Mouse (Mus musculus): ENCODE results near the gene Sdsl. TPM values are rescaled to one million over a fixed set of nuclear protein-coding genes. Genes with fewer than 3 reads are reported as not detected.

The Sdsl gene
- polyA plus RNA-seq, 1 experiment from 2014 or later, result 2.3 TPM

GRCm38 (mm10) chr5:120432486-120433015, 40.1 kb downstream of the Sdsl start:
- no peaks in the 10 kb centered on the region for H3K36me3 ChIP-seq
- H3K4me2 ChIP-seq (replicated peaks), result no peak overlapping the region
- H3K9me3 ChIP-seq, result no peaks in the 10 kb centered on the region
- WGBS, result 1% methylated on average over 9 of the region's 9 CpGs
- H3K27ac ChIP-seq, result no peak overlapping the region
- no peak for ATAC-seq (ENCODE audit: low FRiP score, low read depth)
- H3K4me3 ChIP-seq, result no peak overlapping the region
- no peak overlapping the region for H3K9ac ChIP-seq
- peaks cover 19% of the 10 kb centered on the region for H3K4me1 ChIP-seq
- peaks cover 99% of the 10 kb centered on the region for H3K27me3 ChIP-seq

DNA sequence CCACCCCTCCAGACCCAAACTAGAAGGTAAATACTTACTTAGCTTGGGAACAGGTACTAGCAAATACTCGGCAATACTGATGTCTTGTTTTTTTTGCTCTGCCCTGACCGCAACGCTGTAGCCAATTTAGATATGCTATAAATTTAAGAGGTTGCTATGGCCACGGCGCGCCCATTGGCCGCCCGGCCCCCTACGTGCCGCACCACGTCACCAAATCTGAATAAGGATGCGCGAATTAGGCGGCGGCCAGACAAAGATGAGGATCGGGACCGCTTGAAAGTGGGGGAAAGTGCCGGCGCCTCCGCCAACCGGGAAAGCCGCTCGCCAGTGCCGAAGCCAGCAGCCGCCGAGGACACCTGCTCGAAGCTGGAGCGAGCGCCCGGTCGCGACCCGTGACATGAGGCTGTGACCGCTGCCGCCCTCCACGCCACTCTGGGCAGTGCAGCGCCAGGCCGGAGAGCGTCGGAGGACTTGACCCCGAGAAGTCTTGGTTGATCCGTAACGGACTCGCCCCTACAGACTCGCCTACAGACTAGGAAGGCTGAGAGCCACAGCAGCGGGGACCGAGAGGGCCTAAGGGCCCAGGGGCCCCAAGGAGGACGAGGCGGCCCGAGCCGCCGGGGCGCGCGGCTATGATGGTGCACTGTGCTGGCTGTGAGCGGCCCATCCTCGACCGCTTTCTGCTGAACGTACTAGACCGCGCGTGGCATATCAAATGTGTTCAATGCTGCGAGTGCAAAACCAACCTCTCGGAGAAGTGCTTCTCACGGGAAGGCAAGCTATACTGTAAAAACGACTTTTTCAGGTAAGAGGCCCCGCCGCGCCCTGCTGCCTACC, 40.7 kb downstream of the Sdsl start, which contains the start of gene Lhx5:
Gene Lhx5 (plus strand): TSS at position 51 of the 837 bp plus-strand sequence.
- H3K4me2 ChIP-seq (replicated peaks), result 0 out of 2 replicates have a peak within 1 kb of the TSS, but pooled peaks have one; percentile 9
- ATAC-seq (ENCODE audit: low FRiP score, low read depth), result no peak
- no peak within 1 kb of the TSS for H3K9ac ChIP-seq
- H3K9me3 ChIP-seq, result no peaks in the 10 kb centered on the region
- WGBS, result under 1% methylated on average over 69 of the region's 69 CpGs
- peak within 1 kb of the TSS; percentile 8; the same call in 1 of the 2 replicates for H3K4me3 ChIP-seq
- no peak within 1 kb of the TSS for H3K27ac ChIP-seq
- H3K4me1 ChIP-seq, result peaks cover 19% of the 10 kb centered on the region
- peaks cover 99% of the 10 kb centered on the region for H3K27me3 ChIP-seq
- no peaks in the 10 kb centered on the region for H3K36me3 ChIP-seq

DNA sequence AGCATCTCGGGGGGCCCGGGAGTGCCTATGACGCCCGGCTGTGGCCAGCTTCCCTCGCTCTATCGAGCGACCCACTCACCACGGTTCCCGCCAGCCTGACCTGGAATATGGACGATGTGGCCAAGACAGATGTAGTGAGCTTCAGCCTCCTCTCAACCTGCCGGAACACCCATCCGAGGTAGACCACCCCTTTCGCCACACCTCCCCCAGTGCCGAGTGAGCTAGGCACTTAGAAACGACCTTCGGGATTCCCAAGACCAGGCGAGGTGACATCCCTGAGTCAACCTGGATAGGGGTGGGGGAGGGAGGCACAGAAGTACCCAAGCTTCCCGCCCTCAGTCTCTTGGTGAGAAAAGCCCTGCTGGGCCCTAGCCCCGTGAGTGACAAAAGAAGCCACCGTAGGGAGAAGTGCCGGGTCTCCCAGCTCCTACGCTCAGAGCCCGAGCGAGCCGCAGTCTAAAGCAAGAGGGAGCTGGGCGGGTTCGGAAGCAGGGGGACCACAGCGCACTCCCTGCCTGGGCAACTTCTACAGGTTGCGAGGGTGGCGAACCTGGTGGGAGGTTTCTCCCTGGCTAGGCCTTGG, 41.5 kb downstream of the Sdsl start:
- H3K9me3 ChIP-seq, result no peaks in the 10 kb centered on the region
- peaks cover 99% of the 10 kb centered on the region for H3K27me3 ChIP-seq
- no peak overlapping the region for H3K4me2 ChIP-seq (replicated peaks)
- 1% methylated on average over 30 of the region's 30 CpGs for WGBS
- H3K4me1 ChIP-seq, result peaks cover 15% of the 10 kb centered on the region
- no peaks in the 10 kb centered on the region for H3K36me3 ChIP-seq
- ATAC-seq (ENCODE audit: low FRiP score, low read depth), result no peak
- H3K9ac ChIP-seq, result no peak overlapping the region
- H3K4me3 ChIP-seq, result no peak overlapping the region
- H3K27ac ChIP-seq, result no peak overlapping the region

DNA sequence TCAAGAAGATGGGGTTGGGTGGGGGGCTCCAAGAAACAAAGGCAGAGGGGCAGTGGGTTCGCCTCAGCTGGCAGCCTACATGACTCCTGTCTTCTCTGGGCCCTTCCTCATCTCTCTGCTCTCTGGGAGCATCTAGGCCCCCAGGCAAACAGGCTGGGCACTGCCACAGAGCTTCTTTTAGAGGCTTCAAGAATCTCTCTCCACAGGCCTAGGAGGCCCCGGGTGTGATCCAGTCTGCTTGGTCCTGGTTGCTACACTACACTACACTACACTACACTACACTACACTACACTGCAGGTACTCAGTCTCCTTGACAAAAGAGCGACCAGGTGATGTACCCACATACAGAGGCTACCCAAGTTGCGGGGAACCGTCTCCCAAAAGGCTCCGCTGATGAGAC, 42.9 kb downstream of the Sdsl start:
- Histone ChIP-seq H3K4me2 (replicated peaks) (no peak overlapping the region), H3K4me1 (peaks cover 7% of the 10 kb centered on the region; the same call in 1 of the 2 replicates), H3K27ac (no peak overlapping the region), H3K9me3 (no peaks in the 10 kb centered on the region), H3K4me3 (no peak overlapping the region), H3K27me3 (peaks cover 97% of the 10 kb centered on the region), H3K9ac (no peak overlapping the region), H3K36me3 (no peaks in the 10 kb centered on the region)
- WGBS, result 7% methylated on average over 6 of the region's 6 CpGs
- no peak for ATAC-seq (ENCODE audit: low FRiP score, low read depth)

DNA sequence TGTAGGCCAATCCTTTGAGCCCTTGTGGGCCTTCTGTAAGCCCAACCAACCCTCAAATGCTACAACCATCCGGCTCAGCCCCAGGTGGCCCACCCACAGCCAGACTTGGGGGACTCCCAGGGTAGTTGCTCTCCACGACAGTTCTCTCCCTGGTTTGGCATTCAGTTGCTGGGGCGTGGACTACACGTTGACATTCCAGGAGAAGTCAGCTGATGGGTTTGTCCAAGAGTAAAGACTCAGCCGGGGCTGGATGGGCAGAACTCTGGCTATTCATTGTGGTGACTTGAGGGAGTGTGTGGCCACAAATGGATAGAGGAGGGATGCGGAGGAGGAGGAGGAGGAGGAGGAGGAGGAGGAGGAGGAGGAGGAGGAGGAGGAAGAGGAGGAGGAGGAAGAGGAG, 43.6 kb downstream of the Sdsl start:
- WGBS, result 1% methylated on average over 5 of the region's 6 CpGs
- Histone ChIP-seq H3K4me2 (replicated peaks) (no peak overlapping the region), H3K9me3 (no peaks in the 10 kb centered on the region), H3K4me1 (peaks cover 7% of the 10 kb centered on the region; the same call in 1 of the 2 replicates), H3K27ac (no peak overlapping the region), H3K4me3 (no peak overlapping the region), H3K9ac (no peak overlapping the region), H3K36me3 (no peaks in the 10 kb centered on the region), H3K27me3 (peaks cover 97% of the 10 kb centered on the region)
- no peak for ATAC-seq (ENCODE audit: low FRiP score, low read depth)

GRCm38 (mm10) chr5:120428189-120428838, 44.3 kb downstream of the Sdsl start:
- 2% methylated on average over 21 of the region's 21 CpGs for WGBS
- Histone ChIP-seq H3K4me2 (replicated peaks) (no peak overlapping the region), H3K4me3 (no peak overlapping the region), H3K9ac (no peak overlapping the region), H3K4me1 (peaks cover 7% of the 10 kb centered on the region; the same call in 1 of the 2 replicates), H3K36me3 (no peaks in the 10 kb centered on the region), H3K27ac (no peak overlapping the region), H3K9me3 (no peaks in the 10 kb centered on the region), H3K27me3 (peaks cover 97% of the 10 kb centered on the region)
- ATAC-seq (ENCODE audit: low FRiP score, low read depth), result no peak

GRCm38 (mm10) chr5:120427451-120427938, 45.1 kb downstream of the Sdsl start:
- Histone ChIP-seq H3K4me3 (no peak overlapping the region), H3K9me3 (no peaks in the 10 kb centered on the region), H3K9ac (no peak overlapping the region), H3K27me3 (peaks cover 97% of the 10 kb centered on the region), H3K27ac (no peak overlapping the region), H3K4me2 (replicated peaks) (no peak overlapping the region), H3K36me3 (no peaks in the 10 kb centered on the region), H3K4me1 (peaks cover 7% of the 10 kb centered on the region; the same call in 1 of the 2 replicates)
- under 1% methylated on average over 33 of the region's 33 CpGs for WGBS
- no peak for ATAC-seq (ENCODE audit: low FRiP score, low read depth)

- Histone ChIP-seq H3K4me1 (no peaks in the 10 kb centered on the region), H3K36me3 (no peaks in the 10 kb centered on the region), H3K9ac (no peak overlapping the region), H3K27ac (no peak overlapping the region), H3K4me2 (replicated peaks) (no peak overlapping the region), H3K9me3 (no peaks in the 10 kb centered on the region), H3K27me3 (peaks cover 97% of the 10 kb centered on the region), H3K4me3 (no peak overlapping the region)
- ATAC-seq (ENCODE audit: low FRiP score, low read depth), result no peak
- WGBS, result 1% methylated on average over 10 of the region's 10 CpGs
Measured at GRCm38 (mm10) chr5:120426572-120426971, 46.0 kb downstream of the Sdsl start.

GRCm38 (mm10) chr5:120425711-120426110, 46.9 kb downstream of the Sdsl start:
- no peak overlapping the region for H3K27ac ChIP-seq
- no peaks in the 10 kb centered on the region for H3K36me3 ChIP-seq
- no peak for ATAC-seq (ENCODE audit: low FRiP score, low read depth)

GRCm38 (mm10) chr5:120424657-120425056, 48.0 kb downstream of the Sdsl start:
- Histone ChIP-seq H3K4me2 (replicated peaks) (no peak overlapping the region), H3K36me3 (no peaks in the 10 kb centered on the region), H3K27me3 (peaks cover 97% of the 10 kb centered on the region), H3K9ac (no peak overlapping the region), H3K9me3 (no peaks in the 10 kb centered on the region), H3K27ac (no peak overlapping the region), H3K4me3 (no peak overlapping the region), H3K4me1 (no peaks in the 10 kb centered on the region)
- WGBS, result 2% methylated on average over 11 of the region's 11 CpGs
- no peak for ATAC-seq (ENCODE audit: low FRiP score, low read depth)

More at GRCm38 (mm10) chr5:120425711-120426110, 46.9 kb downstream of the Sdsl start:
- H3K9me3 ChIP-seq, result no peaks in the 10 kb centered on the region
- no peak overlapping the region for H3K4me3 ChIP-seq
- H3K27me3 ChIP-seq, result peaks cover 97% of the 10 kb centered on the region
- H3K4me2 ChIP-seq (replicated peaks), result no peak overlapping the region
- WGBS, result under 1% methylated on average over 18 of the region's 20 CpGs
- H3K4me1 ChIP-seq, result no peaks in the 10 kb centered on the region
- H3K9ac ChIP-seq, result no peak overlapping the region

DNA sequence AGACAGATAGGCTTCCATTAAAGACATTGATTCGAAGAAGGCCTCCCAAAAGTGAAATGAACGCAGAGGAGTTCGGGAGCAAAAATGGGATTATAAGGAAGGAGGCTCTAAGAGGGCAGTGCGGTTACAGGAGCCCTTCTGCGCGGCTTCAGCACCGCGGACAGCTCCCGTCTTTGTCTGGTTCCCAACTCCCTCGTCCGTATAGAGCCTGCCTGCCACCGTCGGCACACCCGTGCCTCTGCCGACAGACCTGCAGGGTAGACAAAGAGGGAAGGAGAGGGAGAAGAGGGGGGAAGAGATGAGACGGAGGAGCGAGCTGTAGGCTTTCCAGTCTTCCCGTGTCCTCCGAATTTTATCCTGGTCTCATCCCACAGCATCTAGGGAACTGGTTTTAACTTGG, 48.6 kb downstream of the Sdsl start:
- ATAC-seq (ENCODE audit: low FRiP score, low read depth), result no peak
- under 1% methylated on average over 19 of the region's 19 CpGs for WGBS

GRCm38 (mm10) chr5:120420106-120420505, 52.5 kb downstream of the Sdsl start:
- Histone ChIP-seq H3K9ac (no peak overlapping the region), H3K9me3 (no peaks in the 10 kb centered on the region), H3K4me2 (replicated peaks) (no peak overlapping the region), H3K27me3 (peaks cover 92% of the 10 kb centered on the region), H3K27ac (no peak overlapping the region), H3K4me1 (no peaks in the 10 kb centered on the region), H3K36me3 (no peaks in the 10 kb centered on the region), H3K4me3 (no peak overlapping the region)
- no peak for ATAC-seq (ENCODE audit: low FRiP score, low read depth)
- 86% methylated on average over 8 of the region's 8 CpGs for WGBS

More for the DNA sequence above, 48.6 kb downstream of the Sdsl start:
- H3K4me1 ChIP-seq, result no peaks in the 10 kb centered on the region
- no peaks in the 10 kb centered on the region for H3K9me3 ChIP-seq
- H3K36me3 ChIP-seq, result no peaks in the 10 kb centered on the region
- H3K27me3 ChIP-seq, result peaks cover 97% of the 10 kb centered on the region
- no peak overlapping the region for H3K4me2 ChIP-seq (replicated peaks)
- H3K4me3 ChIP-seq, result no peak overlapping the region
- no peak overlapping the region for H3K9ac ChIP-seq
- H3K27ac ChIP-seq, result no peak overlapping the region

All from limb, embryonic 13.5 days (tissue).